Mouse (Mus musculus): ENCODE measurements around the gene Zfhx3.

DNA sequence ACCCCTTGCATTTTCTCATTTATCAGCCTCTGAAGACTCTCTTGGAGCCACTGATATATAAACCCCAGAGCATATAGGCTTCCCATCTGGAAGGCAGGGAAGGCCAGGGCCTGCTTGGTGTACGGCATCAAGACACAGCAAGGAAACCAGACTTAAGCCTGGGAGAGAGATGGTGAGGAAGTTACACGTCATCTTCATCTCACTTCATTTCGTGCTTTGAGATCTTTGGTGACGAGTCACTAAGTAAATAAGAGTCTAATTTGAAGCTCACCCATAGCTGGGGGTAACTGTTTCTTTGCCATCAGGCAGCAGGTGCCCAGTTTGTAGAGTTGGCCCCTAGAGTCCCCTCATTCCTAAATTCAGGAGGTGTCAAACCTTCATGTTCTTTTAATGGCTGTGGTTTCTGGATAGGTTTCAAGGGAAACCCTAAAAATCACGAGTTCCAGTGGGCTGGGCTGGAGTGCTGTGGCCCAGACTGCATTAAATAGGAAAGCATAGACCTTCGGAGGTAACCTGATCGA lies 773.9 kb downstream of the Zfhx3 start:
- TF ChIP-seq CTCF (IDR thresholded peaks at IDR 0.05; ENCODE audit: low read depth) = no peak
- TF ChIP-seq EP300 (IDR thresholded peaks at IDR 0.05; ENCODE audit: low read depth) = no peak

All from liver, embryonic 14.5 days (tissue).